Mouse (Mus musculus) hindbrain, embryonic 16.5 days (tissue): Measurements from ENCODE around the gene Tspan12. TPM values are rescaled to one million over a fixed set of nuclear protein-coding genes. Genes with fewer than 3 reads are reported as not detected.
A peak's percentile ranks its signal among the peaks of the same experiment; 100 is the strongest.

Experiments used
- ATAC-seq: fragments of 200-750 bp; cut with Nextera tagmentation; 2 replicates; pipeline ENCODE4 v1.8.0; 2017; ENCODE audit warnings: moderate TSS enrichment, moderate library complexity
- H3K27ac ChIP-seq: fragments of 300-500 bp; sonication (generic); 2 replicates; pipeline ENCODE4 v1.5.1; 2014; ENCODE audit warnings: low read depth, mild to moderate bottlenecking, control low read depth, low read length, moderate library complexity
- H3K27me3 ChIP-seq: fragments of 300-500 bp; sonication (generic); replicated peaks from 2 replicates; pipeline ENCODE4 v1.6.1; 2014; ENCODE audit warnings: low read length; ENCODE audit not compliant: control insufficient read depth, insufficient read depth
- H3K36me3 ChIP-seq: fragments of 300-500 bp; sonication (generic); 2 replicates; pipeline ENCODE4 v1.6.1; 2014; ENCODE audit warnings: mild to moderate bottlenecking, low read length, moderate library complexity, mixed read lengths; ENCODE audit not compliant: control insufficient read depth, insufficient read depth
- H3K4me1 ChIP-seq: fragments of 300-500 bp; sonication (generic); 2 replicates; pipeline ENCODE4 v1.6.1; 2014; ENCODE audit warnings: low read depth, low read length; ENCODE audit not compliant: control insufficient read depth, insufficient read depth
- H3K4me2 ChIP-seq: fragments of 300-500 bp; sonication (generic); 2 replicates; pipeline ENCODE4 v1.6.1; 2014; ENCODE audit warnings: mild to moderate bottlenecking, low read length, control low read depth, moderate library complexity
- H3K4me3 ChIP-seq: fragments of 300-500 bp; sonication (generic); 2 replicates; pipeline ENCODE4 v1.5.1; 2014; ENCODE audit warnings: mild to moderate bottlenecking, low read length, control low read depth, moderate library complexity
- H3K9ac ChIP-seq: fragments of 300-500 bp; sonication (generic); 2 replicates; pipeline ENCODE4 v1.6.1; 2014; ENCODE audit warnings: low read depth, mild to moderate bottlenecking, control low read depth, low read length, moderate library complexity
- H3K9me3 ChIP-seq: fragments of 300-500 bp; sonication (generic); 2 replicates; pipeline ENCODE4 v1.6.1; 2014; ENCODE audit warnings: mild to moderate bottlenecking, low read length, moderate library complexity; ENCODE audit not compliant: control insufficient read depth
- WGBS: fragments of 180-500 bp; shearing (Covaris S2); extraction: QIAGEN DNeasy Blood & Tissue Kit; methylation state at CpG from one replicate; pipeline ENCODE4 v1.1.7; 2014; 5-methylcytosine and 5-hydroxymethylcytosine counted together
- polyA plus RNA-seq: library from polyadenylated mRNA; unstranded; fragments of >200 nt; fragmentation: Nextera tagmentation; extraction: Ambion mirVana; gene quantifications from 2 replicates; pipeline ENCODE4 v1.2.1, GENCODE M21; 2015

Tspan12 gene
- polyA plus RNA-seq, 1 experiment from 2014 or later, result 76.6 TPM

- Histone ChIP-seq H3K27me3 (no peaks in the 10 kb centered on the region), H3K27ac (no peak overlapping the region), H3K36me3 (peaks cover 10% of the 10 kb centered on the region; the same call in 1 of the 2 replicates), H3K4me2 (no peak overlapping the region), H3K4me3 (no peak overlapping the region), H3K4me1 (no peaks in the 10 kb centered on the region), H3K9ac (no peak overlapping the region), H3K9me3 (no peaks in the 10 kb centered on the region)
- ATAC-seq, result no peak
- WGBS, result 95% methylated on average over 4 of the region's 4 CpGs
Measured at GRCm38 (mm10) chr6:21833531-21833930, 18.8 kb downstream of the Tspan12 start.

- no peaks in the 10 kb centered on the region for H3K4me1 ChIP-seq
- no peak overlapping the region for H3K4me2 ChIP-seq
- no peaks in the 10 kb centered on the region for H3K9me3 ChIP-seq
- H3K9ac ChIP-seq, result no peak overlapping the region
- H3K27ac ChIP-seq, result no peak overlapping the region
- WGBS, result 89% methylated on average over 3 of the region's 3 CpGs
- no peaks in the 10 kb centered on the region for H3K27me3 ChIP-seq
- H3K4me3 ChIP-seq, result no peak overlapping the region
- ATAC-seq, result no peak
- peaks cover 10% of the 10 kb centered on the region; the same call in 1 of the 2 replicates for H3K36me3 ChIP-seq
Measured at GRCm38 (mm10) chr6:21831871-21832270, 20.4 kb downstream of the Tspan12 start.

GRCm38 (mm10) chr6:21830931-21831330, 21.4 kb downstream of the Tspan12 start:
- Histone ChIP-seq H3K9me3 (no peaks in the 10 kb centered on the region), H3K27ac (no peak overlapping the region), H3K36me3 (peaks cover 10% of the 10 kb centered on the region; the same call in 1 of the 2 replicates), H3K4me1 (no peaks in the 10 kb centered on the region), H3K4me3 (no peak overlapping the region), H3K9ac (no peak overlapping the region), H3K4me2 (no peak overlapping the region), H3K27me3 (no peaks in the 10 kb centered on the region)
- WGBS, result 81% methylated on average over 6 of the region's 6 CpGs
- ATAC-seq, result no peak

GRCm38 (mm10) chr6:21829930-21830329, 22.4 kb downstream of the Tspan12 start:
- no peak overlapping the region for H3K4me3 ChIP-seq
- H3K27ac ChIP-seq, result no peak overlapping the region
- H3K9ac ChIP-seq, result no peak overlapping the region
- 76% methylated on average over 7 of the region's 7 CpGs for WGBS
- H3K27me3 ChIP-seq, result no peaks in the 10 kb centered on the region
- no peak overlapping the region for H3K4me2 ChIP-seq
- H3K9me3 ChIP-seq, result no peaks in the 10 kb centered on the region
- peaks cover 7% of the 10 kb centered on the region; the same call in 1 of the 2 replicates for H3K36me3 ChIP-seq
- H3K4me1 ChIP-seq, result no peaks in the 10 kb centered on the region
- ATAC-seq, result 0 out of 2 replicates have a peak, but pooled peaks have one; percentile 27

- Histone ChIP-seq H3K4me1 (no peaks in the 10 kb centered on the region), H3K27me3 (no peaks in the 10 kb centered on the region), H3K9ac (no peak overlapping the region), H3K4me3 (no peak overlapping the region), H3K27ac (no peak overlapping the region), H3K9me3 (no peaks in the 10 kb centered on the region), H3K4me2 (no peak overlapping the region), H3K36me3 (peaks cover 2% of the 10 kb centered on the region; the same call in 1 of the 2 replicates)
- 69% methylated on average over 4 of the region's 4 CpGs for WGBS
- ATAC-seq, result no peak
Measured at GRCm38 (mm10) chr6:21828437-21828836, 23.9 kb downstream of the Tspan12 start.

GRCm38 (mm10) chr6:21828001-21828400, 24.3 kb downstream of the Tspan12 start:
- Histone ChIP-seq H3K4me2 (no peak overlapping the region), H3K36me3 (peaks cover 2% of the 10 kb centered on the region; the same call in 1 of the 2 replicates), H3K9me3 (no peaks in the 10 kb centered on the region), H3K27me3 (no peaks in the 10 kb centered on the region), H3K27ac (no peak overlapping the region), H3K9ac (no peak overlapping the region), H3K4me1 (no peaks in the 10 kb centered on the region), H3K4me3 (no peak overlapping the region)
- 95% methylated on average over 7 of the region's 7 CpGs for WGBS
- ATAC-seq, result no peak

GRCm38 (mm10) chr6:21823694-21824093, 28.6 kb downstream of the Tspan12 start:
- H3K4me3 ChIP-seq, result no peak overlapping the region
- H3K9me3 ChIP-seq, result no peaks in the 10 kb centered on the region
- H3K27ac ChIP-seq, result no peak overlapping the region
- no peak for ATAC-seq
- WGBS, result 80% methylated on average over 7 of the region's 7 CpGs
- H3K4me1 ChIP-seq, result no peaks in the 10 kb centered on the region
- no peak overlapping the region for H3K4me2 ChIP-seq
- H3K27me3 ChIP-seq, result no peaks in the 10 kb centered on the region
- H3K36me3 ChIP-seq, result no peaks in the 10 kb centered on the region
- H3K9ac ChIP-seq, result no peak overlapping the region

GRCm38 (mm10) chr6:21823281-21823680, 29.0 kb downstream of the Tspan12 start:
- WGBS, result 67% methylated on average over 8 of the region's 8 CpGs
- 0 out of 2 replicates have a peak, but pooled peaks have one; percentile 34 for ATAC-seq
- no peak overlapping the region for H3K4me3 ChIP-seq
- no peak overlapping the region for H3K9ac ChIP-seq
- no peaks in the 10 kb centered on the region for H3K27me3 ChIP-seq
- H3K4me1 ChIP-seq, result no peaks in the 10 kb centered on the region
- H3K9me3 ChIP-seq, result no peaks in the 10 kb centered on the region
- no peak overlapping the region for H3K27ac ChIP-seq
- no peaks in the 10 kb centered on the region for H3K36me3 ChIP-seq
- H3K4me2 ChIP-seq, result no peak overlapping the region

- 79% methylated on average over 7 of the region's 7 CpGs for WGBS
- Histone ChIP-seq H3K9ac (no peak overlapping the region), H3K9me3 (no peaks in the 10 kb centered on the region), H3K36me3 (no peaks in the 10 kb centered on the region), H3K4me1 (no peaks in the 10 kb centered on the region), H3K27ac (no peak overlapping the region), H3K4me3 (no peak overlapping the region), H3K4me2 (no peak overlapping the region), H3K27me3 (no peaks in the 10 kb centered on the region)
- ATAC-seq, result no peak
Measured at GRCm38 (mm10) chr6:21822721-21823134, 29.6 kb downstream of the Tspan12 start.
